Mouse (Mus musculus): ENCODE results near the gene Gm17334.

Gene Gm17334

DNA sequence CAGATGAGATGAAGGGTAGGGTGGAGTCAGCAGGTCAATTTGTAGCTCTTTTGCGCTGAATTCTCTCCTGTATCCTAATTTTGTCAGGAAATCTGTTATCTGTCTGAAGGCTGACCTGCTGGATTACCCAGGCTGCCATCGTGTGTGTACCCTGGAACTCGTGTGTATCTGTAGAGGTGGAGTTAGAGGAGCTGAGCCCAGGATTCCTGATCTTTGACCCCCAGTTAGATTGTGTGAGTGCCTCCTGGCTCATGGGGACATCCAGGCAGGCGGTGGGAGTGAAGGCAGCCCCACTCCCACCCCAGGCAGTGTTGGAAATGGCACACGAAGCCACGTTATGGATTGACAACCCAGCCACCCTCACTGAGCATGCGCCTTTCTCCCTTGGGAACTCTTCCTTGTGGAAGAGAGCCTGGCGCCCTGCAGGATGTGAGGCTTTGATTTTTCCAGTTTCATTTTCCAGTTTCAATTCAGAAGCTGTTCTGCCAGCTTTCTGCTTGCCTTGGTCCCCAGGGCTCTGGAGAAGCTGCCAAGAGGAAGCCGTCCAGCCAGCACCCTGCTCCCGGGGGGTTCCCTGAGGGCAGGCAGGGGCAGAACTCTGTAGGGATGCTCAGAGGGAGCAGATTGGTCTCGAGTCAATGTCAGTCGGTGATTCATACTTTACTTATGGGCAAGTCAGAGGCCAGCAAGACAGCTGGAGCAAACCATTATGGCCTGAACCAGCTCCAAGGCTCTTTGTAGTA lies 23.6 kb upstream of the Gm17334 start:
- no peak for DNase-seq (ENCODE audit: low spot score)

DNA sequence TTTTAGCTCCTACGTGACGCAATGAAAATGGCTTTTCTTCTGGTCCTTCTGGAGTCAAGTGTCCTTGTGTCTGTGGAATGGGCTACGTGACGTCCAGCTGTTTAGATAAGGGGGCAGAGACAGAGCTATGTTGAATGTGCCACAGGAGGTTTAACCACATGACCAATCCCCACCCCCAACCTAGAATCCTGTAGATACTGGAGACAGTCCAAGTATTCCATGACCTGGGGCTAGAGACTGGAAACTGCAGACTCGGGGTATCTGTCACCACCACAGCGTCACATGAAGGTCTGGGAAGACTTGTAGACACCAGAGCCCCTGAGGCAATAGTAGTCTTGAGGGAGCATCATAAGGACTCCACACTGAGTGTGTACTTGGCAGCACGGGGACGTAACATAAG lies 22.8 kb upstream of the Gm17334 start:
- DNase-seq (ENCODE audit: low spot score), result no peak

DNA sequence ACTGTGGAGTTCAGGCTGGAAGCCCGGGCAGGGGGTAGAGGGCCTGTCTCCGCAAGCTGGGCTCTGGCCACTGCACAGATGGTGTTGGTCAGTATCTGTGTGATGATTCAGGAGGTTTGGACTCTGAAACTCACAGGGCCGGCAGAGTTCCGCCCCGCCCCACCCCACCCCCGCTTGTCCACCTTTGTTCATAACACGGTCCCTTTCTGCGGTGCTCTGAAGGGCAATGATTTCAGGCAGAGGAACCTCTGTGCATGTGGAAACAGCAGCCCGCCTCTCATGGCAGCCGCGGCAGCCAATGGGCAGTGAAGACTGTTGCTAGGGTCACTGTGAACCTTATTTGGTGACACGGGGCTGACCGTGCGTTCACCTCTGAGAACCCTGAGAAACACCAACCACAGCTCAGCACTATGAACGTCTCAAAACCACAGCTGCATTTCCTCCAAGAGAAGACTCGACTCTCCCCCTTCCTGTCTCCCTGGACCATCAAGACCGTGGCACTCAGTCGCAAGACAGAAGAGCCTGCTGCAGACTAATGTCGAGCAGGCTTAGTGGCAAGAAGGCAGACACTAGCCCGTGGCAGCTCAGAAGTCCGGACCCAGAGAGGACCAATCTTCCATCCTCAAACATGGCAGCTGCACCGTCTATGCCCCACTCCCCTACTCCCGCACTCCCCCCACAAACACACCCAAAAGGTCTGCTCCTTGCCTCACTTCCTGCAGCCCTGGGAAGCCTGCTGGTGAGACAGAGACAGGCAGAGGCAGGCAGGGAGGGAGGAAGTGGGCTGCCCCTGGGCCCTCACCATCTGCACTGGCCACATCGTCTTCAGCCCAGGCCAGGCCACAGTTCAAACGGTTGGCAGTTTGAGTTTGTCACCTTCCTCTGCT lies 21.9 kb upstream of the Gm17334 start:
- DNase-seq (ENCODE audit: low spot score), result no peak

DNA sequence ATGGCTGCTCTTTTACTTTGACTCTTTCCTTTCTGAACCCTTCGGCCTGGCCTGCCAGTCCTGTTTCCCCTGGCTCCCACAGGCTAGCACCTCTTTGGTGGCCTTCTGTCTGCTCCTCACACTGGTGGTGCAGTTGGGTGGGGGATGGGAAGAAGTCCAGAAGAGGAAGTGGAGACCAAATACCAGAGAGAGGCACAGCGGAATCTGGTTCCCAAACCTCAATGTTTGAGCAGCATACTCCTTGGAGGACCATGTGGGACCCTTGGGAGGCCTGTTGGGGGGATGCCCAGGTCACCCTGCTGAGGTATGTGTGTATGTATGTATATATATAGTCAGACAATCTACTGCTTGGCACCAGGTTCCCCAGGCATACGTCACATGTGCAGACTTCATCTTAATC lies 21.0 kb upstream of the Gm17334 start:
- no peak for DNase-seq (ENCODE audit: low spot score)

DNA sequence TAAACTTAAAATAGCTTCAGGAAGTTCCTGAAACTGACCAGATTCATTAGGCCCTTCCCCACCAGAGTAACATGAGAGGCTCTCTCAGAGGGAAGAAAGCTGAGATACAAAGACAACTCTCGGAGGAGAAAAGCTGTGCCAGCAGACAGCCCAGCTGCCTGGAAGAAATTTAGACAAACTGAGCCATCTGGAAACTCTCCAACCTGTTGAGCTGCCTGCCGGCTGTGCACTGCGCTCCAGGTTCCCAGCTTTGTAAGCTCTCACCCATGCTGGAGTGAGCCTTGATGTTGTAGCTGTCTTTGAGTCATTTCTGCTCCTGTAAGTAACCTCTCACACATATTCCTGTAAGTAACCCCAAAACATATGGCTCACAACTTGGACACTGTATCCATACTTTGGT lies 20.0 kb upstream of the Gm17334 start:
- no peak for DNase-seq (ENCODE audit: low spot score)

DNA sequence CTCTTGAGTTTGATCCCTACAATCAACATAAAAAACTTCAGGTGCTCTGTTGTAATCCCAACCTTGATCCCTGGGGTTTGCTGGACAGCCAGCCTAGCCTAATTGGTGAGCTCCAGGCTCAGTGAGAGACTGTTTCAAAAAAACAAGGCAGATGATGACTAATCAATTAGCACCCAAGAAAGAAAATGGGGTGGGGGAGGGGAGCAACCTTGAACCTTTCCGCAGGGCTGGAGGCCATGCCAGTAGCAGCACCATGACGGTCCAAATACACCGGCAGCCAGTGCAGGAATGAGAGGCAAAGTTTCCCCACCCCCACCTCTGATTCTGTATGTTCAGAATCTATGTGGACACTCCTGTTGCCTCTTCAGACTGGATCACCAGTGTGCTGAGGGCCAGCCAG lies 16.3 kb upstream of the Gm17334 start:
- no peak for DNase-seq (ENCODE audit: low spot score)

DNA sequence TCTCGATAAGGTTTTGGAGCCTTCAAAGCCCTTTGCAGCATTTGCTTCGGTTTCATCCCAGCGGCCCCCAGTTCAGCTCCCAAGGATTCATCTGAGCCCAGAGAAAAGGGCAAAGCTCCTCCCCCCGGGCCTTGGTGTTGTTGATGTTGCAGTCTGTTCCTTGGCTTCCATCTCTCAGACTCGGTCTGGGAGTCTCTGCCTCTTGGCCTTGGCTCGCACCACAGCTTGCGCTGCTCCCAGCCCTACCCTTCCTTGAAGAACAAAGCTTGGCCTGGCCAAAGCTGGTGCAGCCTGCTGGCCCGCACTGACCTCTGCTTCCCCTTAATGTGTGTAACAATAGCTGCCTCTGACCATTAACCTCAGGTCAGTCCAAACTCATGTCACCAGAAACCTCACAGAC lies 15.2 kb upstream of the Gm17334 start:
- DNase-seq (ENCODE audit: low spot score), result no peak

DNA sequence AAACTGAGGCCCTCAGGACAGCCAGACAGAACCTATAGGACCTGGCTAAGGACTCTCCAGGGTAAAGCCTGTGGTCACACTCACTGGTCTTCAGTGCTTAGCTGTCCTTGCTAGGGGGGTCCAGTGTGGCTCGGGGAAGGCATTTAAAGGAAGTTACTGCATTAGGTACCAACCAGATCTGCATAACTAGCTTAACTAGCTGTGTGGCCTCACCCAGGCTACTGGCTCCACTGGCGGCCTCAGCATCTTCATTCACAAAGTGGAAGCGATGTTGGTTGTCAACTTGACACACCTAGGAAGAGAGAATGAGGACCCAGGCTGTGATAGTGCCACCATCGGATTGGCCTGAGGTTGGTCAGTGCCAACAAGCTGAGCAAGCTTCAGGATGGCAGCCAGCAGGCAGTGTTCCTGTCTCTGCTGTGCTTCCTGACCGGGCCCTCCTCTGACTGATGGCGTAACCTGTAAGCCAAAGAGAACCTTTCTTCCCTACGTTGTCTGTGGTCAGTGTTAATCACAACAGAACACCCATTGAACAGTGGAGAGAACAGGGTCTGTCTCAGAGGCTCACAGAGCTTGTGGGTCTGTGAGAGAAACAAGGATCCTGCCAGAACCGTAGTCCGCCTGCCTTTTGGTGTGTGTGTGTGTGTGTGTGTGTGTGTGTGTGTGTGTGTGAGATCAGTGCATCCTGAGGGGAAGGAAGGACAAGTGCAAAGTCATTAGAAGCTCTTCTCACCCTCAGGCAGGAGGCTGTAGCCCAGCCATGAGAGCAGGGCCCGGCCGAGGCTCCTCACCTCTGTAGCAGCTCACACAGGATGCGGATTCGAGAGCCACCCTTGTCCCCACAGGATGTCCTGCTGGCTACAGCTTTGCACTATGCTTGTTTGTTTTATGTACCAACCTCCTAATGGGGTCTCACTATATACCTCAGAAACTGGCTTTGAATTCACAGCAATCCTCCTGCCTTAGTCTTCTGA lies 13.4 kb upstream of the Gm17334 start:
- no peak for DNase-seq (ENCODE audit: low spot score)

DNA sequence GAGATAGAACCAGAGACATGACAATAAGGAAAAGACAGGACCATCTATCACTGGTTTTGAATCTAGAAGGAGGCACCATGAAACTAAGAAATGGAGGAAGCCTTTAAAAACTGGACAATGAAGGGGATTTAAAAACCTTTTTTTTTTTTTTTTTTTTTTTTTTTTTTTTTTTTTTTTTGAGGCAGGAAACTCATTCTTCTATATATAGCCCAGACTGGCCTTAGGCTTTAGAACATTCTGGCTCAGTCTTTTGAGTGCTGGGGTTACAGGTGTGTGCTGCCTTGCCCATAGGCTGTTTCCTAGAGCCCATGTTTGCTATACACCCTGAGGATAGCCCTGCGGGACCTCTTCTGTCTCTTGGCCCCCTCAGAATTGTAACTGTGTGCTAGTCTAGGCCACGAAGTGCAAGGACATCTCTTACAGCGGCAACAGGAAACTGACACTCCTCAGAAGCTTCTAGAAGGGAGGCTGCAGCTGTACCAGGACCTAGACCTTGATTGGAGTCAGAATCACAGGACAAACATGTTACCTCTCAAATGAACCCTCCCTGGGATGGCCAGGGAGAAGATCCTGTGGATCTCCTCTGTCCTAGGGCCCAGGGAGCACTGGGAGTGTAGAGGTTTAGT lies 12.4 kb upstream of the Gm17334 start:
- no peak for DNase-seq (ENCODE audit: low spot score)

DNA sequence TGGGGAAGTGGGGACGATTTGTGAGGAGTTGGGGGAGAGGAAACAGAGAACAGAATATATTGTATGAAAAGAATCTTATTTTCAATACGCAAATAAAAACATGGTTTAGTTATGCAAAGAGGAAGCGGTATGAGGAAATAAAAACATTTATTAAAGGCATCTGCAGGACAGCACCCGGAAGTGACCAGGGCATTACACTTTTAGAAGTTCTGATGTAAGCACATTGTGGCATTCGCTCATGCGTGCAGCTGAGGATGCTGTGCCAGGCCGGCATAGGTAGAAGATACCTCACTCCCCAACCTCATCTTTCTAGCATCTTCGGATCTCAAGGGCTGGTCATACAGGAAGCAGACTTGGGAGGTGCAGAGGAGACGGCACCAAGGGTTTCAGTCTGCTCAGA lies 10.3 kb upstream of the Gm17334 start:
- no peak for DNase-seq (ENCODE audit: low spot score)

DNA sequence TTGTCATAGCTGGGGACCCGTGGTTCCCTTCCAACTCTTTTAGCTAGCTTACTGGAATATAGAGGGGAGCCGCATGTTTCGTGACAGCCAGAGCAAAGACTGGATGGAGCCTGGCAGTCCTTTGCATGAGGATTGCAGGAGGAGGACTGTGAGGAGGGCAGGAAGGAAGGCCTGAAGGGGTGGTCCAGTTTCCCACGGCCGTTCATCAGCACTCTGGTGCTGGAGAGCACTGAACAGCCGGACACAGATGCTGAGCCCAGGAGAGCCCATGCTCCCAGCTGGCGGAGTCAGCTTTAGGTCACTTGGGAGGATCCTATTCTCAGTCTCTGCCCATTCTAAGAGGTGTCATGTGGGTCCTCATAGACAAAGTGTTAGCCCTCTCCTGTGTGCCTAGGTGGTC lies 9.0 kb upstream of the Gm17334 start:
- no peak for DNase-seq (ENCODE audit: low spot score)

DNA sequence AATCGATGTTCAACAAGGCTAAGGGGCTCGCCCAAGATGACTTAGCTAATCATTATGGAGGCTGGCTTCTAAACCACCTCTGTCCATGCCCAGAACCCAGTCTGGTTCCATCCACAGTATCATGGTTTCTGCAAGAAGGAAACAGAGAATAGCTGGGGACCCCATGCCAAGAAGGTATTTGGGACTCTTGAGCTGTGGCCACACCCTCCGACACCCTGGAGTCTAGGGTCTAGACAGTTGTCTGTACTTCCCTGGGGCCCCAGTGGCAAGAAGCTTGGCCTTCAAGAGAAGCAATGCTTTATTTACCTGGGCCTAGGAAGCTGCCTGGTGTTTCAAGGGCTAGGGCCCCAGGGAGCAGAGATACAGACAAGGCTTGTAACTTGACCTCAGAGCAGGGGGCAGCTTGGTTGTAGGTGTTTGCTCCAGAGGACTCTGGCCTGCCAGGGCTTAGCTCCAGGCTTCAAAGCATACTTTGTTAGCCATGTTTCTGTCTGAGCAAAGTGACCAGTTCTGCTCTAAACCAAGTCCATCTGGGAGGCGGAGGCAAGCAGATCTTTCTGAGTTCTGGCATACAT lies 8.3 kb upstream of the Gm17334 start:
- DNase-seq (ENCODE audit: low spot score), result no peak

DNA sequence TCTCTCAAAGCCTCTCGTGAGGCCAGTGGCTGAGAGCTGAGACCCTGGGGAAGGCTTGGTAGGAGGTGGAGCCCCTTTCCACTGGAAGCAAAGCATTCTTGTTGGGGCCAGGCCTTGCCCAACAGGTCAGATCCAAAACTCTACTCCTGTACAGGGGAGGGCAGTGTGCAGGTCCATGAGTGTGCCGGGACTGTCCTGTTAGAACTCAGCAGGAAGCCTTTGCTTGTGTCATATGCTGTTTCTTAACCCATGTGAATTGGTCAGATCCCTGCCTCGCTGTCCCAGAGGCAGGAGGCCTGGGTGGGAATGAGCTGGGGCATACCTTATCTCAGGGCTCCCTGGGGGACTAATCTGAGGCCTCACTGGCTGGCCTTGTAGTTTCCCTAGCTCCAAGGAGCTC lies 7.3 kb upstream of the Gm17334 start:
- no peak for DNase-seq (ENCODE audit: low spot score)

DNA sequence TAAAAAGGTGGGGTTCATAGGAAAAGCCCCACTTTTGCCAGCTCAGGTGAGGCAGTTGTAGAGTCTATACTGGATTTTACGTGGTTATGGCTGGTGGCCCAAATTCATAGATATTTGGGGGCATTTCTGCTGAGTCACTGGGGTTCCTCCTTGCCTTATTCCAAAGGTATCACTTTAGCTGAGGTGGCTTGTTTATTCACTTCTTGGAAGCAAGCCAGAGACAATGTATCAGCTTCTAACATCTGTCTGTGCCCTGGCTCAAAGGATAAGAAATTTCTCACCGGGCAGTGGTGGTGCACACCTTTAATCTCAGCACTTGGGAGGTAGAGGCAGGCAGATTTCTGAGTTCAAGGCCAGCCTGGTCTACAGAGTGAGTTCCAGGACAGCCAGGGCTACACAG lies 6.8 kb upstream of the Gm17334 start:
- no peak for DNase-seq (ENCODE audit: low spot score)

DNA sequence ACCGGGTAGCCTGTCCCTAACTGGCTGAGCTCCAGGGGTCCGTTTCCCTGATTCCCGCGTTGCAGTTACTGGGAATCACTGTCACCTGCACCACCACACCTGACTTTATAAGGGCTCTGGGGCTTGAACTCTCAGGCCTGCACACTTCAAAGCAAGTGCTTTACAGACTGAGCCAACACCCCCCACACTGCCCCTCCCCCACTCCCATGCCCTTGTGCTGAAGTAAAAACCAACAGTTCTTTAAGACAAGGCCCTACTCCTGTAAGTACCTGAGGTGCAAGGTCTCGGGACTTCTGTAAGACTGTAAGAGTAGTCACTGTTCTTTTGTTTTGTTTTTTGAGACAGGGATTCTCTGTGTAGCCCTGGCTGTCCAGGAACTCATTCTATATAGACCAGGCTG lies 5.5 kb upstream of the Gm17334 start:
- no peak for DNase-seq (ENCODE audit: low spot score)

DNA sequence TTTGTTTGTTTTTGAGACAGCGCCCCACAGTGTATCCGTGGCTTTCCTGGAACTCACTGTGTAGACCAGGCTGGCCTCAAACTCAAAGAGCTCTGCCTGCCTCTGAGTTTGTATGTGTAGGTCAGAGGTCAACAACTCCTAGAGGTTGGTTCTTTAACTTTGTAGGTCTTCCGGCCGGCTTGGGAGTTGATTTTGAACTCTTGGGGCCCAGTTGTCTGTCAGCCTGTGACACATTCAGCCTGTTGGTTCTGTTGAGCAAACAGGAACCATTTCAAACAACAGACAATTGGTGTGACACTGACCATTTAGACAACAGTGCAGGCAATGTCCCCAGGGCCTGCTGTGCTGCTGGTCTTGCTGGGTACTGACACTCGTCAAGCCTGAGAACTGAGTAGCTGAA lies 4.7 kb upstream of the Gm17334 start:
- DNase-seq (ENCODE audit: low spot score), result no peak

DNA sequence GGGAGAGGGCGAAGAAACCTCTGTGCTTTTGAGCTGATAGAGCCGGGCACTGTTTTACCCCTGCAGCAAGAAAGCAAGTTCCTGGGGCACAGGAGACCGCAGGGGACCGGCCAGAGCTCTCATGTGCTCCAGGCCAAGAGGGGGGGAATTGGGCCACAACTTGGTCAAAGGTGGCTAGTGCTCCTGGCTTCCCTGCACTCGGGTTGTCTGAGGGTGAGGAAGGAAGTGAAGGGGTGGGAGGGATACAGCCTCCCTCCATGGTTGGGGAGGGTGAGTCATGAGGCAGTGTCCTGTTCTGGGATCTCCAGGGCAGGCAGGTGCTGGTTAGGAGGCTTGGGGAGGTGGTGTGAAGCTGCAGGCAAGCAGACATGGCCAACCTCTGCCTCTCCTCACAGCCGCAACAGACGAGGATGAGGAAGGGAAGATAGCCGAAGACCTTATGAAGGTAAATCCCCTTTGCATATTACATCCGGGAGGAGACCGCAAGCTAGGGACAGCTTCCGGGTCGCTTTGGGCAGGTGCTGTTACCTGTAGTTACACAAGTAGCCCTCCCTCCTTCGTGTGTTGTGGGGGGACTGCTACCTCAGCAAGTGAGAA lies 1.8 kb upstream of the Gm17334 start:
- DNase-seq (ENCODE audit: low spot score), result no peak

DNA sequence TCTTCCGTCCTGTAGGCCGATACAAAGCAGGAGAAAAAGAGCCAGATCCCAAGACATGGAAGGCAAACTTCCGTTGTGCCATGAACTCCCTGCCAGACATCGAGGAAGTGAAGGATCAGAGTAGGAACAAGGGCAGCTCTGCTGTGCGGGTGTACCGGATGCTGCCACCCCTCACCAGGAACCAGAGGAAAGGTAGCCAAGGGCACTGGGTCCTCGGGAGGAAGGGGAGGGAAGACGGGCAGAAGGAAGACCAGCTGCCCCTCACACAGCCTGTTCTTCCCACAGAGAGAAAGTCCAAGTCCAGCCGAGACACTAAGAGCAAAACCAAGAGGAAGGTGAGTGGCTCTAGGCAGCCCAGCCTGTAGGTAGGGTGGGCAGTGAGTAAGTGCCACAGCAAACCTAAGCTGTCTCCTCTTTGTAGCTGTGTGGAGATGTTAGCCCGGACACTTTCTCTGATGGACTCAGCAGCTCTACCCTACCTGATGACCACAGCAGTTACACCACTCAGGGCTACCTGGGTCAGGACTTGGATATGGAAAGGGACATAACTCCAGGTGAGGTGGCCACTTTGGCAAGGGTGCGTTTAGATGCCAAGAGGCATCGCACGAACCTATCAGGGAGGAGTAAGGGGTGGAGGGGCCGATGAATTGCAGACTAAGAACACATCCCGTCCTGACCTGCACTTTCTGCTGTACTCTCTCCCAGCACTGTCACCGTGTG lies 814 bp upstream of the Gm17334 start:
- DNase-seq (ENCODE audit: low spot score), result no peak

DNA sequence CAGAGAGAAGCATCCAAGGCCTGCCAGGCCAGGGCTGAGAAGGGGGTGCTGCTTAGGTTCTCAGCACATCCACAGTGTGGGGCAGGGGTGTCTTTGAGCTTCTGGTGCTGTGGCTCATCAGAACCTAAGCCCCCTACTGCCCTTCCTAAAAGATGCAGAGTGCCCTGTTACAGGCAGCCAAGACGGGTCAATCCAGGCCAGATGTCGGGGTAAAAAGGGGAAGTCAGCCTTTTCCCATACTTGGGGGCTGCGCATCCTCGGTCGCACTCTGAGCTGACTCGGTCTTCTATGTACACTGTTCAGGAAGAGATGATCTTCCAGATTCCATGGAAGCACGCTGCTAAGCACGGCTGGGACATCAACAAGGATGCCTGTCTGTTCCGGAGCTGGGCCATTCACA lies 451 bp downstream of the Gm17334 start:
- DNase-seq (ENCODE audit: low spot score), result no peak

DNA sequence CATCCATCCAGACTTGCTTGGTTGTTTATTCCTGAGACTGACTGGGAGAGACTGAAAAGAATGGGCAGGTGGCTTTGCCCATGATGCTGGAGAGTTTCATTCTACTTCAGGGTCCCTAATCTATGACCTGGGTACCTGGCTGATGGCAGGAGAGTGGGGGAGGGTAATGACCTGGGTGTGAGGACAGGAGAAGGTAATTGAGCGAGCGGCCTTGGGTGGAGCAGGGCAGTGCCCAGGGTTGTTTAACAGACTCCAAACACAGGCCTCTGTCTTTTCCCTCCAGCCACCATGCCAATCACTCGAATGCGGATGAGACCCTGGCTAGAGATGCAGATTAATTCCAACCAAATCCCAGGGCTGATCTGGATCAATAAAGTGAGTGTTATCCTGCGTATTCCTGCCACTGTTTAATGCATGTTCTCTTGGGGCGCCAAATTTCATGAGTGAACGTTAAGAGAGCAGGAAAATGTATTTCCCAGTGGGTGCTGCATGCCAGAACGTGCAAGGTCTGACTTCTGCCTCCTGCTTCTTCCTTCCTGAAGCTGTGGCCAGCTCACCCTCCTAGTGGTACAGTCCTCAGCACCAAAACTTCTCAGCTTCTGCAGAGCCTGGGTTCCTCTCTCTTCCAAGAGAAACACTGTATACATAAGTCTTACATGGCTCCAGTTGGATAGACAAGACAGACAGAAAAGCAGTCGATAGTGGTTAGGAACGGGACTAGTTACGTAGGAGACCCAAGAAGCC lies 1.8 kb downstream of the Gm17334 start:
- no peak for DNase-seq (ENCODE audit: low spot score)

Data from c-Kit-positive CD71-positive TER-119-positive erythroid progenitor cells, embryonic 14.5 days (primary cell).